Mouse (Mus musculus) inflammation-experienced regulatory T-cells, adult 16 weeks (primary cell): ENCODE measurements around the gene Gabrg2. TPM values are rescaled to one million over a fixed set of nuclear protein-coding genes. Genes with fewer than 3 reads are reported as not detected.

ENCODE experiments used
- polyA plus RNA-seq: library from polyadenylated mRNA; unstranded; fragments of 100-300 nt; shearing (Covaris generic); gene quantifications from one replicate; pipeline ENCODE4 v1.2.1, GENCODE M21; 2017

Gene Gabrg2
- 0.12 TPM for polyA plus RNA-seq

DNA sequence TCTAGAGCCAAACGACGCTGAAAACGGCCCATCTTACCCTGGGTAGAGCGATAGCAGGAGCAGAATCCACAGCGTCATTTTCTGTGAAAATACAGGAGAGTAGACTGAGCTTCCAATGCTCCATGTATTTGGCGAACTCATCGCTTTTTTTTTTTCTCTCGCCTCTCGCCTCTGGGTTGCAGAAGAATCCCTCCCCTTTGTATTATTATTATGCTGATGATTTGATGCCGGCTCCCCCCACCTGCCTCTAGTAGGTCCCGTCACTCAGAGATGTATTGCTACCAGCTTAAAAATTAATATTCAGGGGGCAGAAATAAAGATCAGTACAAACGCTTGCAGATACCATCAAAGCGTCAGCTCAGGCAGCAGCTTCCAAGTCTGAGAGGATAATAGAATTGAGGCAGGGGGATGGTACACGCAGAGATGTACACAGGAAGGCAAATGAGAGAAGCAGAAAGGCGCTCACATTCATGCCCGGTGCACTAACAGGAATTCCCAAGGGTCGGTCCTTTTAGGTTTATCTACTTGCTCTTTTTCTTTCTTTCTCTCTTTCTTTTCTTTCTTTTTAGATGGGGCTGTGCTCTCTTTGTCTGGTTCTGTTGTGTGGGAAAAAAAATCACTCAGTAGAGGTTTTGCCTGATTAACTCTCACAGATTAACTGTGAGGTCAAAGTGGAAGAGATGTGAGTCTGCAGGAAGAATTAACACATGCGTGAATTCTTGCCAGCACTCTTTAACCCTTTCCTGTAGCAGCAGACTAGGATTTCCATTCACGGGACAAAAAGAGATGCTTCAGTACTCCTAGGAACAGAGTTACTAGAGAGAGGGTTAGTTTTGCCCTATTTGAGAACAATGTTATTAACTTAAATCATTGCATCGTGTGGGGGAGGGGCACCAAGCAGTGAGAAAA lies at the start of gene Gabrg2:
Gabrg2 (minus strand) TSS at position 668 of the 909 bp plus-strand sequence.

Other genes with a start within 250 kb of the Gabrg2 start
- not detected for gene Gabra1, start 182.1 kb upstream of the Gabrg2 start, polyA plus RNA-seq